Mouse (Mus musculus): ENCODE data around the gene Praf2. TPM values are rescaled to one million over a fixed set of nuclear protein-coding genes. Genes with fewer than 3 reads are reported as not detected.
"Not testable (repeated sequence)": the region's sequence is repeated elsewhere in the genome, so short reads cannot be mapped to it uniquely, and the experiment has no call there.

Gene Praf2
- polyA plus RNA-seq, 1 experiment, result 112 TPM

- Histone ChIP-seq H3K27ac (ENCODE audit: insufficient read depth, low read length) (peak overlapping the region; percentile 24; the same call in 1 of the 2 replicates), H3K4me3 (ENCODE audit: insufficient read depth, low read length) (no peak overlapping the region), H3K4me1 (ENCODE audit: control insufficient read depth, insufficient read depth, low read length) (peaks cover 5% of the 10 kb centered on the region; the same call in 1 of the 2 replicates)
- TF ChIP-seq CTCF (IDR thresholded peaks at IDR 0.05; ENCODE audit: borderline replicate concordance, insufficient read depth, low read length) (no peak), POLR2A (IDR thresholded peaks at IDR 0.05; ENCODE audit: low read depth, low read length) (no peak)
Observed at GRCm38 (mm10) chrX:7739336-7740081, 11.3 kb downstream of the Praf2 start.

- Histone ChIP-seq H3K27ac (ENCODE audit: insufficient read depth, low read length) (0 out of 2 replicates have a peak overlapping the region, but pooled peaks have one; percentile 24), H3K4me3 (ENCODE audit: insufficient read depth, low read length) (no peak overlapping the region), H3K4me1 (ENCODE audit: control insufficient read depth, insufficient read depth, low read length) (peaks cover 5% of the 10 kb centered on the region; the same call in 1 of the 2 replicates)
- no peak for TF ChIP-seq CTCF (IDR thresholded peaks at IDR 0.05; ENCODE audit: borderline replicate concordance, insufficient read depth, low read length)
Observed at GRCm38 (mm10) chrX:7740082-7740819, 12.0 kb downstream of the Praf2 start.

- H3K4me1 ChIP-seq (ENCODE audit: control insufficient read depth, insufficient read depth, low read length), result peaks cover 5% of the 10 kb centered on the region; the same call in 1 of the 2 replicates
- TF ChIP-seq POLR2A (IDR thresholded peaks at IDR 0.05; ENCODE audit: low read depth, low read length) (no peak), CTCF (IDR thresholded peaks at IDR 0.05; ENCODE audit: borderline replicate concordance, insufficient read depth, low read length) (no peak)
- no peak overlapping the region for H3K27ac ChIP-seq (ENCODE audit: insufficient read depth, low read length)
- H3K4me3 ChIP-seq (ENCODE audit: insufficient read depth, low read length), result no peak overlapping the region
Observed at GRCm38 (mm10) chrX:7741103-7741502, 12.9 kb downstream of the Praf2 start.

- peaks cover 5% of the 10 kb centered on the region; the same call in 1 of the 2 replicates for H3K4me1 ChIP-seq (ENCODE audit: control insufficient read depth, insufficient read depth, low read length)
- no peak overlapping the region for H3K27ac ChIP-seq (ENCODE audit: insufficient read depth, low read length)
- TF ChIP-seq CTCF (IDR thresholded peaks at IDR 0.05; ENCODE audit: borderline replicate concordance, insufficient read depth, low read length), result no peak
- no peak for TF ChIP-seq POLR2A (IDR thresholded peaks at IDR 0.05; ENCODE audit: low read depth, low read length)
- no peak overlapping the region for H3K4me3 ChIP-seq (ENCODE audit: insufficient read depth, low read length)
Observed at GRCm38 (mm10) chrX:7743470-7743869, 15.2 kb downstream of the Praf2 start.

- Histone ChIP-seq H3K27ac (ENCODE audit: insufficient read depth, low read length) (no peak overlapping the region), H3K4me1 (ENCODE audit: control insufficient read depth, insufficient read depth, low read length) (peaks cover 4% of the 10 kb centered on the region; the same call in 1 of the 2 replicates), H3K4me3 (ENCODE audit: insufficient read depth, low read length) (no peak overlapping the region)
- TF ChIP-seq POLR2A (IDR thresholded peaks at IDR 0.05; ENCODE audit: low read depth, low read length), result no peak
- TF ChIP-seq CTCF (IDR thresholded peaks at IDR 0.05; ENCODE audit: borderline replicate concordance, insufficient read depth, low read length), result no peak
Observed at GRCm38 (mm10) chrX:7744940-7745339, 16.7 kb downstream of the Praf2 start.

- no peaks in the 10 kb centered on the region for H3K4me1 ChIP-seq (ENCODE audit: control insufficient read depth, insufficient read depth, low read length)
- no peak overlapping the region for H3K27ac ChIP-seq (ENCODE audit: insufficient read depth, low read length)
- no peak overlapping the region for H3K4me3 ChIP-seq (ENCODE audit: insufficient read depth, low read length)
- no peak for TF ChIP-seq CTCF (IDR thresholded peaks at IDR 0.05; ENCODE audit: borderline replicate concordance, insufficient read depth, low read length)
- no peak for TF ChIP-seq POLR2A (IDR thresholded peaks at IDR 0.05; ENCODE audit: low read depth, low read length)
Observed at GRCm38 (mm10) chrX:7745429-7745828, 17.2 kb downstream of the Praf2 start.

- Histone ChIP-seq H3K4me3 (ENCODE audit: insufficient read depth, low read length) (peak within 1 kb of the TSS; percentile 93), H3K4me1 (ENCODE audit: control insufficient read depth, insufficient read depth, low read length) (no peaks in the 10 kb centered on the region), H3K27ac (ENCODE audit: insufficient read depth, low read length) (no peak within 1 kb of the TSS)
- no peak for TF ChIP-seq POLR2A (IDR thresholded peaks at IDR 0.05; ENCODE audit: low read depth, low read length)
- TF ChIP-seq CTCF (IDR thresholded peaks at IDR 0.05; ENCODE audit: borderline replicate concordance, insufficient read depth, low read length), result no peak
Observed at GRCm38 (mm10) chrX:7750432-7751116, 22.3 kb downstream of the Praf2 start, which contains the start of gene Ccdc120. Gene Ccdc120, minus strand, starts transcription at chrX:7750905.

GRCm38 (mm10) chrX:7753627-7754026, 25.4 kb downstream of the Praf2 start:
- not testable (repeated sequence) for H3K4me3 ChIP-seq (ENCODE audit: insufficient read depth, low read length); H3K4me1 ChIP-seq (ENCODE audit: control insufficient read depth, insufficient read depth, low read length); H3K27ac ChIP-seq (ENCODE audit: insufficient read depth, low read length)

GRCm38 (mm10) chrX:7762137-7762920, 34.1 kb downstream of the Praf2 start, which contains the start of gene Tfe3:
Gene Tfe3, plus strand, starts transcription at chrX:7762560.
- TF ChIP-seq POLR2A (IDR thresholded peaks at IDR 0.05; ENCODE audit: low read depth, low read length) (peak; percentile 70), CTCF (IDR thresholded peaks at IDR 0.05; ENCODE audit: borderline replicate concordance, insufficient read depth, low read length) (no peak)
- peak within 1 kb of the TSS; percentile 93 for H3K4me3 ChIP-seq (ENCODE audit: insufficient read depth, low read length)
- H3K27ac ChIP-seq (ENCODE audit: insufficient read depth, low read length), result peak within 1 kb of the TSS; percentile 91
- H3K4me1 ChIP-seq (ENCODE audit: control insufficient read depth, insufficient read depth, low read length), result peaks cover 4% of the 10 kb centered on the region; the same call in 1 of the 2 replicates

Data from embryonic fibroblast, embryonic 13.5 days (primary cell).